Mouse (Mus musculus) macrophage (primary cell): ENCODE results near the gene Tbx20. TPM values are rescaled to one million over a fixed set of nuclear protein-coding genes. Genes with fewer than 3 reads are reported as not detected.

Source experiments
- H3K27ac ChIP-seq: fragments of 350-480 bp; formaldehyde crosslinking; 2 replicates; pipeline ENCODE4 v1.9.0; 2021
- H3K36me3 ChIP-seq: fragments of 350-480 bp; formaldehyde crosslinking; 2 replicates; pipeline ENCODE4 v1.9.0; 2021; ENCODE audit errors: inconsistent target
- H3K4me3 ChIP-seq: fragments of 350-480 bp; formaldehyde crosslinking; 2 replicates; pipeline ENCODE4 v1.9.0; 2021; ENCODE audit errors: inconsistent target
- H3K79me2 ChIP-seq: fragments of 350-480 bp; formaldehyde crosslinking; 2 replicates; pipeline ENCODE4 v1.9.0; 2021; ENCODE audit errors: inconsistent target
- WGBS: methylation state at CpG from one replicate; pipeline ENCODE4 v1.1.7; 2026; ENCODE audit warnings: inconsistent platforms; ENCODE audit not compliant: missing documents; 5-methylcytosine and 5-hydroxymethylcytosine counted together
- polyA plus RNA-seq: library from polyadenylated mRNA; stranded (reverse); fragments of 250-400 nt; gene quantifications from 3 replicates; pipeline ENCODE4 v1.2.4, GENCODE M21; 2018; ENCODE audit warnings: inconsistent platforms
- total RNA-seq, 78 experiments: library from RNA; depleted of rRNA; stranded (reverse); fragments of 250-400 nt; gene quantifications; 1 replicate in 9 of 78; 2 replicates in 24 of 78; 3 replicates in 43 of 78; 4 replicates in 2 of 78; pipeline ENCODE4 v1.2.4; 2018; ENCODE audit warnings: inconsistent platforms in 56 of 78

Gene Tbx20
- total RNA-seq (2018; cell fraction: chromatin; rRNA removed): under 1 TPM in 1 of 26 experiments, not detected in 25; 0.37 TPM
- under 1 TPM in 1 of 26 experiments, not detected in 25; under 0.01 TPM for total RNA-seq (2018; cell fraction: cytosol; rRNA removed)
- total RNA-seq (2018; cell fraction: nucleus; rRNA removed): not detected
- polyA plus RNA-seq: not detected in 3 replicates

DNA sequence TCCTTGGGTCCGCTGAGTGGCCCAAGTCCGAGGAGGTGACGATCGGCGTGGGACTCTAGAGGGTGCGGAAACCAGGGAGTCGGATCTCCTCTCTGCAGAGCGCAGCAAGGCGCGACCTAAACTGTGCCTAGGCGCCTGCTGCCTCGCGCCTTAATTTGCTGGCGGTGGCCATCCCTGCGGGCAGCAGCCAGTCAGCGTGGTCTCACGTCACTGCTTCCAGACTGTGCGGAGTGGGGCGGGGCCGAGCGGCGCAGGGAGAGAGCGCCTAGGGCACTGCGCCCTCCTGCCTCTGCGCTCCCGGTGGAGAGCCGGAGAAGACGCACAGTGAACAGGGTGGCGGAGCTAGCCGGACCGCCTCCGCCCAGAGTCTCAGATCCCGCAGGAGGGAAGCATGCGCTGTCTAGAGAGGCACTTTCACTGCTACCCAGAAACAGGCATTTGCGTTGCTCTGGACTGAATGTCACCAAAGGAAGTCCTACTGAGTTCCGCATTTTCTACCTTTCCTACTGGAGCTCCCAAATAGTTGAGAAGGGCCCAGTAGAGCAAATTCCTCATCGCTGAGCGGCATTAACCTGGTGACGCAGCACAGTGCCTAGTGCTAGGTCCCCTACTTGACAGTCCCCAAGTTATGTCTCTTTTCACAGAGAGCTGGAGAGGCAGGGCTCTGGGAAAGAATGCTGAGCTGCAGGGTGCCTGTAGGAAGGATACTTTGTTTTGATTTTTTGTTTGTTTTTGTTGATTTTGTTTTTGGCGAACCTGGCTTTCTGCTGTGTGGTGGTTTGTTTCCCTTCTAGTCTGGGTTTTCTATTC, at the start of gene Tbx20:
TSS of gene Tbx20 (minus strand) at position 144 of the 810 bp plus-strand sequence.
- H3K79me2 ChIP-seq: no peaks in the 10 kb centered on the region
- no peak within 1 kb of the TSS for H3K4me3 ChIP-seq
- no peaks in the 10 kb centered on the region for H3K36me3 ChIP-seq
- WGBS: 5% methylated on average over 39 of the region's 40 CpGs
- H3K27ac ChIP-seq: no peak within 1 kb of the TSS

DNA sequence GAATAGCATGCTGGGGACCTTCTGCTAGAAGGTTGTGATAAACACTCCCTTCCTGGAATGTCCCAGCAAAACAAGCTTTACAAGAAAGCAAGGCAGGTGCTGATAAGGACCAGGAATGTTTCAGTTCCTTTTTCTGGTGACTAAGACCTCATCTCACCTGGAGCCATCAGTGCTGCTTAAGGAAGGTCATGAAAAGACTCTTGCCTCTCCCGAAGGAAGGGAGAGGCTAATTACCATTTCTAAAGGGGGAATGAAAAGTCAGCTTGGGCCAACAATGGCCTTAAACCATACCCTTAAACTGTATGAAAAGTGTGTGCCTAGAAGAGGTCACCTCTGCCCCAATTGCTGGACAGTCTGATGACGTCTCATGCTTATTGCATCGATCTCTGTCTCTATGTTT, 44.4 kb upstream of the Tbx20 start:
- WGBS: 68% methylated on average over 3 of the region's 3 CpGs
- H3K4me3 ChIP-seq: no peak overlapping the region
- H3K79me2 ChIP-seq: no peaks in the 10 kb centered on the region
- no peak overlapping the region for H3K27ac ChIP-seq
- no peaks in the 10 kb centered on the region for H3K36me3 ChIP-seq

DNA sequence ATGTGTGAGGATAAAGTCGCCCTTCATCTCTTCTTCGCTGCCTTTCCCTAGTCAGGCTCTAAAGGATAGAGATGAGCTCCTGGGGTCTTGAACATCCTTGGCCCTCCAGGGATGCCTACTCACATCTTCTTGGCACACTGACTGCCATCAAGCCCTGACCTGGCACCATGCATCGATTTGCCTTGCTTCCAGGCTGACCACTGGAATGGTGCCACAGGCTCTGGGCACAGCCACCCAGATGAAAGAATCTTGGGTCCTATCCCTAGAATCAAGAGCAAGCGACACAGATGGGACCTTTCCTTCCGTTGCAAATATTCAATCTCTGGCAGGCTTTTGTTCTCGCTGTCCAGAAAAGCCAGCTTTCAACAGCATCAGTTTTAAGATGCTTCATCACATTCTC, 38.4 kb upstream of the Tbx20 start:
- 92% methylated on average over 6 of the region's 6 CpGs for WGBS
- no peaks in the 10 kb centered on the region for H3K36me3 ChIP-seq

DNA sequence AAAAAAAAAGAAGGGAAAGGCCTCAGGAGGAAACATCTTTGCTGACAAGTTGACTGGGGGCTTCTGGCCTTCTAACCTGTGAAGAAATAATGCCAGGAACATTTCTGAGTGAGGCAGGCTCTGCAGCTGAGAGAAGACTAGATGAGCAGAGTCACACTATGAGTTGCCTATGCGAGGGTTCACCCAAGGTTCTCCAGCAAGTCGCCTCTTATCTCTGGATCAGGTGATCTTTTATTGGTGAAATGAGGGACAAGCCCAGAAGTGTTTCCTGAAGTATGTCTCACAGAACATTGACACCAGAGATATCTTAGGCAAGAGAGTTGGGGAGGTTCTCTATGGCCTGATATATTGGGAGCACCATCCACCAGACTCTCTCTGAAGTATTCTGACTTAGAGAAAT, 18.0 kb upstream of the Tbx20 start:
- H3K27ac ChIP-seq: no peak overlapping the region
- no peak overlapping the region for H3K4me3 ChIP-seq
- 86% methylated on average over 2 of the region's 2 CpGs for whole genome bisulfite sequencing
- H3K79me2 ChIP-seq: no peaks in the 10 kb centered on the region
- H3K36me3 ChIP-seq: no peaks in the 10 kb centered on the region

More for the DNA sequence above, 38.4 kb upstream of the Tbx20 start:
- Histone ChIP-seq H3K4me3 (no peak overlapping the region), H3K27ac (no peak overlapping the region), H3K79me2 (no peaks in the 10 kb centered on the region)

DNA sequence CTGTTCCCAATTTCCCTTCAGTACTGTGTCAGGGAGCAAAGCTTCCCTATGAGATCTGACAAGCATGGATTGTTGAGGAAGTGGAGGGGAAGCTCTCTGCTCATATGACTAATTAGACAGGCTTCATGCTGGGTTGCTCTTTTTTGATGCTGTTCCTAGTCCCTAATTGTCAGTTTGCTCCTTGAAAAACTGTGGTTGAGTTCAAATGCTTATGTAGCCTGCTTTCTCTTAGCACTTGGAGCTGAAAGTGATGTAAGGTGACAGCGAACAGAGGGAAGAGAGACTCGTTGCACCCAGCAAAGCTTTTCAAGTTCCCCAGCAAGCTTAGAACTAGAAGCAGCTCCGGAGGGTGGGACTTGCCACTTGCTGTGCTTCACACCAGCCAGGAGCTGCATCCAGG, 15.3 kb upstream of the Tbx20 start:
- H3K27ac ChIP-seq: no peak overlapping the region
- 78% methylated on average over 3 of the region's 3 CpGs for WGBS
- no peaks in the 10 kb centered on the region for H3K79me2 ChIP-seq
- no peaks in the 10 kb centered on the region for H3K36me3 ChIP-seq
- no peak overlapping the region for H3K4me3 ChIP-seq

DNA sequence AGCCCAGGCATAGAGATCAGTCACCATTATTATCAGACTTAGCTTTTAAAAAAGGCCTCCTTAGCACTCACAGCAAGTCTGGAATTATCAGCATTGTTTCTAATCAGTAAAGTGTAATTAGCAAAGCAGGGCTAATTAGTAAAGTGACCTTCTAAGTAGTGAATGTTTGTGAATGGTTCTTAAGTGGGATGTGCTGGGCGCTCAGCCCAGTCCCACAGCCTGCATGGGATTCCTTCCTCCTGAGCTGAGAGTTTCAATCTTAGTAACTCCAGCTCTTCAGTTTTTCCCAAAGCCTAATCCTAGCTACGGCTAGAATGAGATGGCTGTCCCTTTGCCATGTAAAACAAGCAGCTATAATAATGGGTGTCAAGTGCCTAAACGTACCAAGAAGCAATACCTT, 8.2 kb upstream of the Tbx20 start:
- no peaks in the 10 kb centered on the region for H3K36me3 ChIP-seq
- 77% methylated on average over 3 of the region's 3 CpGs for WGBS
- H3K4me3 ChIP-seq: no peak overlapping the region
- H3K79me2 ChIP-seq: no peaks in the 10 kb centered on the region
- no peak overlapping the region for H3K27ac ChIP-seq

DNA sequence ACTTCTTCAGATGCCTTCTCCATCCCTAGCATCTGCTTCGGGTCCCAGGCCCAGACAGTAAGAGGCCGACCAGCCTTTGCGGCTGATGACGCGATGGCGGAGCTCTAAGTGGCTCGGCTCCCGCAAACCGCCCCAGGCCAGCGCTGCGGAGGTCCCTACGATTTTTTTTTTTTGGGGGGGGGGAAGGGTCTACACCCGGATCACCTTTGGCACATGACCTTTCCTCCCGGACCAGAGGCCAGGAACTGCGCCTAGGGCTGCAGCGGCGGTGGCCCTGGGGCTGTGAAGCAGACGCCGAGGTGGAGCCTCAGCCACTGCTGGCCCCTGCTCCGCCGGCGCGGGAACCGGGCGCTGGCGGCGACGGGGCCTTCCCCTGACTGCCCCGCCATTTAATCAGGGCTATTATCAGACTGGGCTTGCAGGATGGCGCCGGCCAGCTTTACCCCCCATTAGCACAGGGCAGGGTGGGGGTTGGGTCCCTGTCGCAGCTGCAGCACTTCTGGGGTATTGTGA, 6.9 kb upstream of the Tbx20 start:
- H3K79me2 ChIP-seq: no peaks in the 10 kb centered on the region
- 1% methylated on average over 31 of the region's 32 CpGs for WGBS
- H3K36me3 ChIP-seq: no peaks in the 10 kb centered on the region
- H3K4me3 ChIP-seq: no peak overlapping the region
- H3K27ac ChIP-seq: no peak overlapping the region

DNA sequence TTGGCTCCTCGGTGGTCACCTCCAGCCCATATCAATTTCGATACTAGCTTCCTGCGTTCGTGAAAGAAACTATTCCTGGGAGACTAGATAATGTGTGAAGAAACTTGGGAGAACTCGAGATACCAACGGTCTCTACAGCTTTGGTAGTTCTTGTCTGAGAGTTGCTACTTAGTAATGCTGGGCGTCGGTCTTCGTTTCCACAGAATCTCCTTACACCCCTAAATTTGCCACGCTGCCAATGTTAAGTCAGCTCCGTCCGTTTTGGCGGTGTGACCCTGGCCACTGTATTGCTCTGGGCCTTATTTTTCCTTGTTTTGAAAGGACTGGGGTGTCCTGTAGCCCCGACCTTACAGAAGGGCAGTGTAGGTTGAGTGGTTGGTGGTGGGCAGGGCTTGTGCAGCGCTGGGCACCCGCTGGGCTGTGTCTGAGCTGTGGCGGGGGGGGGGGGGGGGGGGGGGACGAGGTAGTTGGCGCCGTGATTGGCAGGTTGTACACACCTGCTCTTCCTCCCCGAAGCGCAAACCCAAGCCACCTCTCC, 6.4 kb upstream of the Tbx20 start:
- H3K79me2 ChIP-seq: no peaks in the 10 kb centered on the region
- H3K4me3 ChIP-seq: no peak overlapping the region
- H3K27ac ChIP-seq: no peak overlapping the region
- 3% methylated on average over 13 of the region's 22 CpGs for WGBS
- no peaks in the 10 kb centered on the region for H3K36me3 ChIP-seq

DNA sequence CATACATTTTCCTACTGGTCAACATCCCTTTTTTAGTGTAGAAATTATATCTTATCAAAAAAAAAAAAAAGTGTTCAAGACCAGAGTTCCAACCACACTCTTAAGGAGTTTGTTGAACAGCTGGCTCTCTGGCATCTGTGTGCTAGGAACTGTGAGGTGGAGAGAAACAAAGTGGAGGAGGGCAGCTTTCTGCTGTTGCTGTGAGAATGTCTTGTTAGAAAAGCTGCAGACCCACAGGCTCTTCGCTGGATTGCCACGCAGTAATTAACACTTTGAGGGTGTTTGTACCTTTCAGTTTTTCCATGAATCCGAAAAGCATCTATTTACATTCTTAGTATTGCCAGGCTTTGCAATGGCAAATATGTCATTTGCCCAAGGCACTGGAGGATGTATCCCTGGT, 5.9 kb upstream of the Tbx20 start:
- 13% methylated on average over 3 of the region's 3 CpGs for WGBS
- no peaks in the 10 kb centered on the region for H3K36me3 ChIP-seq
- no peak overlapping the region for H3K27ac ChIP-seq
- H3K79me2 ChIP-seq: no peaks in the 10 kb centered on the region
- H3K4me3 ChIP-seq: no peak overlapping the region

DNA sequence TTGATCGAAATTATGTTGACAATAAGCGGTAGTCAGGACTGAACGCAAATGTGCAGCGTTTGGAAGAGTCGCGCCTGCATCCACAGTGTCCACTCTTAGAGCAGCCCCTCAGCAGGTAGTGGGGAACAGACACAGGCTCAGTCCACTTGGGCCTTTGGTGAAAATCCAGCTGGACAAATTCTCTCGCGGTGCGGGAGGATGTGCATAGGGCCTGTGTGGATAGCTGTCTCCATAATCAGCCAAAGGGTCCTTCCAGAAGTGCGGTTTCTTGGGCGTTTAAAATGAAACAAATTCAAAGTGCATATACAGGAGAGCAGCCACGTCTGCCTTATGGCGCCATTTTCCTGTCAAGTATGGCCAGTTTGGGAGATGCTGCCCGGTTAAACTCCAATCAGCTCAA, 4.5 kb upstream of the Tbx20 start:
- 8% methylated on average over 14 of the region's 14 CpGs for WGBS
- H3K4me3 ChIP-seq: no peak overlapping the region

DNA sequence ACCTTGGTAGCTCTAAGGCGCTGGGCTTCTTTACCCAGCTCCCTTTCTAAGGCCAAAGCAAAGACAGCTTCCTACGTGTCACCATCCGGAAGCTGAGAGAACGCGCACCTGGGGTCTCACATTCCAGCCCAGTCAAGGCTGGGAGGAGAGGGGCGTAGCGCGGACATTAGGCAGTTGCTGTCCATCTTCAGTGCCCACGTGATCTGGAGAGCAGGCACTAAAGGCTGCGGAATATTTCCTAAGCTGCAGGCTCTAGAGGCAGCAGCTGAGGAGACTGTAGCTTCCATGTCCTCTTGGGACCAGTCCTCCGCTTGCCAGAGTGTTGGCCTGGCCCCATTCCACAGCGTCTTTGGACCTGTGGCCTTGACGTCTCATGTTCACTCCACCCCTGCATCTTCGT, 3.9 kb upstream of the Tbx20 start:
- no peak overlapping the region for H3K27ac ChIP-seq
- H3K36me3 ChIP-seq: no peaks in the 10 kb centered on the region
- H3K79me2 ChIP-seq: no peaks in the 10 kb centered on the region
- H3K4me3 ChIP-seq: no peak overlapping the region
- 6% methylated on average over 14 of the region's 14 CpGs for WGBS

More for the DNA sequence above, 4.5 kb upstream of the Tbx20 start:
- Histone ChIP-seq H3K36me3 (no peaks in the 10 kb centered on the region), H3K27ac (no peak overlapping the region), H3K79me2 (no peaks in the 10 kb centered on the region)

DNA sequence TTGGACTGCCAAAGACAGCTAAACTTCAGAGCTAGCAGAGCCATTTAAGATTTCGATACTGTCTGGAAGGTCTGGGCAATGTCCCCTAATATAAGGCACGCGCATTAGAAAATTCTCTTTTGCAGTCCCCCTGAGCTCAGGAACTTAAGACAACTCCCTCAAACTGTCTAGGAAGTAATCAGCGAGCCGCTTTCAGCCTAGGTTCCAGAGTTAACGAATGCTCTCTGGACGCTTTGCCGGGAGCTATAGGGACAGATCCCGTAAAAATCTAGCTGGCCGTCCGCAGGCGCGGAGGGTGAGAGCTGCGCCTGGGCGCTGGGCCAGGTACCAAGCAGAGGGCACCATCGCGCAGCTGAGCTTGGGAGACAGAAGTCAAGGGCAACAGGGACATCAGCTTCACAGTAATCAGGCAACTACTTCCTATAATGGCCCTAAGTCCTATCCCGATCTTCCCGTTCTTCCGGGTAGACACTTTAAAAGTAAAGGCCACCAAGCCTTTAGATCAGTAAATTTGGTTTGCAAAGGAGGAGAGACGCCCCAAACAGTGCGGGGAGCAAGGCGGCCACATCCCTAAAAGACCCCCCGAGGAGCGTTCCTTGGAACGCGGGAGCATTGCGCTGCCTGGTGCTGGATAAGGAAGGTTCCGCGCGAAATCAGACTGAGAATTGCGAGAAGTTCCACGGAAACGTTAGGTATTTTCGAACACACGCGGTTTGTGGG, 3.2 kb upstream of the Tbx20 start:
- WGBS: 5% methylated on average over 37 of the region's 37 CpGs
- no peak overlapping the region for H3K4me3 ChIP-seq
- H3K79me2 ChIP-seq: no peaks in the 10 kb centered on the region
- no peaks in the 10 kb centered on the region for H3K36me3 ChIP-seq
- H3K27ac ChIP-seq: no peak overlapping the region

DNA sequence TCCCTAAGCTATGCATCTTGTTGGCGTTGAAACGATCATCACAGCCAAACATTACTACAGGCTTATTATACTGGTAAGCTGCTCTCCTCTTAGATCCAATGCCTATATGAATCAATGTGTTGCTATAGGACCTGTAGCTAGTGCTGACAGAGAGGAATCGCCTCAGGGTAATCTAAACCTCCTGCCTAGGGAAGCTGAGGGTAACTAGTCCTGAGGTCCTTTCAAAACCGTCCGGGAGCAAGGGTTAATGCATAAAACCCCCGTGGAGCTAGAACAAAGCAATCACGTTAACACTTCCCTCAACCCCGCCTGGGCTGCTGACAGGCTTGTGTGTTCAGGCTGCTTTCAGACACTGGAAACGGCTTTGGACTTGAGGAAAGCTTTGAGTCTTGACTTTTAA, 2.4 kb upstream of the Tbx20 start:
- Histone ChIP-seq H3K4me3 (no peak overlapping the region), H3K27ac (no peak overlapping the region), H3K79me2 (no peaks in the 10 kb centered on the region), H3K36me3 (no peaks in the 10 kb centered on the region)
- 4% methylated on average over 9 of the region's 9 CpGs for WGBS

DNA sequence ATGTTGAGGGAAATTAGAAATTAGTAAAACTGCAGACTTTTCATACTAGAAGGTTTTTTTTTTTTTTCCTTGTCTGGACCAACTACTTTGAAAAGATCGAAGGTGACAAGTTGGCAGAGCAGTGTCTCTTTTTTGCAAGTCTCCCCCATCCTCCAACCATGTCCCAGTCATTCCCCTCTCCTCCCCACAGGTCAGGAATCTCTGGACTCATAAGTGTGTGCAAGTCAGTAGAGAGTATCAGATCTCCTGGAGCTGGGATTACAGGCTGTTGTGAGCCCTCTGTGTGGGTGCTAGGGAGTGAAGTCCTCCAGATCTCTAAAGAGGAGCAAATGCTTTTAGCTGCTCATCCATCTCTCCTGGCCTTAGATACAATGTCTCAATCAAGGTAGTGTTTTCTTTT, 1.5 kb upstream of the Tbx20 start:
- Histone ChIP-seq H3K79me2 (no peaks in the 10 kb centered on the region), H3K27ac (no peak overlapping the region), H3K4me3 (no peak overlapping the region), H3K36me3 (no peaks in the 10 kb centered on the region)
- WGBS: 0% methylated on average over 1 of the region's 1 CpGs

DNA sequence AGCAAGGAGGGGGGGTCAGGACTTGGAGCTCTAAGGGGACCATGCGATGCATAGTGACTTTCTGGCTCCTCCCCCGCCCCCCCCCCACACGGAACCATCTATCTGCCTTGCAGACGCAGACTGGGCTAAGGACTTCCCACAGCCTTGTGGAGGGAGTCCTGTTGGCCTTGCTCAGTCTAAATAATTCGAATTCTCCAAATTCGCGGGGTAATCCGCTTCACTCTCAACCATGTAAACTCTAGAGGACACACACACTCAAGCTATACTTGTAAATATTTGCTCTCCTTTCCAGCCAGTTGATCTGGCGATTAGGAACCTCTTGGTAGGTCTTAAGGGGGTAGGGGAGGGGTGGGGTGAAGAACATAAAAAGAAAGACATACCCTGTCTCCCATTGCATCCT, 898 bp upstream of the Tbx20 start:
- Histone ChIP-seq H3K4me3 (no peak overlapping the region), H3K27ac (no peak overlapping the region), H3K36me3 (no peaks in the 10 kb centered on the region), H3K79me2 (no peaks in the 10 kb centered on the region)
- 3% methylated on average over 9 of the region's 9 CpGs for WGBS
